Mouse (Mus musculus) adrenal gland, adult 2 months (tissue): ENCODE data around the gene Gm35134. TPM values are rescaled to one million over a fixed set of nuclear protein-coding genes. Genes with fewer than 3 reads are reported as not detected.
"Not testable (repeated sequence)": the region's sequence is repeated elsewhere in the genome, so short reads cannot be mapped to it uniquely, and the experiment has no call there.

ENCODE experiments used
- DNase-seq: peaks from one replicate; pipeline ENCODE4 v3.0.0; 2021
- long read RNA-seq: library from polyadenylated mRNA; stranded (forward); transcript quantifications from one replicate; pipeline ENCODE4 v2.0.0, GENCODE M21; 2021
- polyA plus RNA-seq: library from polyadenylated mRNA; depleted of rRNA; stranded (reverse); fragments of >200 nt; gene quantifications from 2 replicates; pipeline ENCODE4 v1.2.3, GENCODE M21; 2012; rRNA removed
- total RNA-seq, 2 experiments: library from RNA; stranded (reverse); gene quantifications; 2 replicates each; pipeline ENCODE4 v1.2.3; 2021

The Gm35134 gene
- total RNA-seq (not detected), polyA plus RNA-seq (not detected in 2 replicates)
- long read RNA-seq = 0 reads

GRCm38 (mm10) chrY:19112707-19113106, at the start of gene Gm35134:
Gene Gm35134, plus strand, starts transcription at chrY:19113007.
- DNase-seq = not testable (repeated sequence)
